11 mouse cellular contexts compared by ENCODE assay signal in genomic region chr7:51510147-51510546, GRCm38 (mm10). TPM values are rescaled to one million over a fixed set of nuclear protein-coding genes. Genes with fewer than 3 reads are reported as not detected.
DNase-seq lines count a peak whose midpoint lies in the region; ATAC-seq and TF ChIP-seq lines count a peak whose summit lies in the region.
"Had no signal": no experiment of that assay in that cellular context is flagged by ENCODE, and none has a peak within 500 bp of the region (broad histone marks: within the 10 kb centered on the region; RNA-seq: fewer than 3 reads in every experiment).

No protein-coding gene starts in this region.

- no peak for ATAC-seq in forebrain, embryonic 14.5 days
- no peak for ATAC-seq in forebrain, postnatal 0 days
- ATAC-seq in intestine, embryonic 14.5 days (replicated peaks; ENCODE audit: low FRiP score, low TSS enrichment, low read depth) = no peak
- no peak for ATAC-seq in intestine, embryonic 16.5 days
- ATAC-seq in embryonic facial prominence, embryonic 14.5 days (ENCODE audit: low read depth) = no peak
- ATAC-seq in limb, embryonic 15.5 days (ENCODE audit: insufficient number of reproducible peaks, low FRiP score, low TSS enrichment, low read depth) = no peak
- ATAC-seq in megakaryocyte-erythroid progenitor cell, adult 5-6 weeks (replicated peaks; ENCODE audit: low FRiP score, low TSS enrichment, poor library complexity, severe bottlenecking) = no peak

- no peak overlapping the region for H3K27ac ChIP-seq in forebrain, embryonic 14.5 days (ENCODE audit: low read depth, low read length)
- H3K27ac ChIP-seq in forebrain, postnatal 0 days (ENCODE audit: low read depth, low read length) = no peak overlapping the region
- no peak overlapping the region for H3K27ac ChIP-seq in intestine, embryonic 14.5 days (ENCODE audit: low read depth)
- no peak overlapping the region for H3K27ac ChIP-seq in intestine, embryonic 16.5 days (ENCODE audit: low read length)
- no peak overlapping the region for H3K27ac ChIP-seq in embryonic facial prominence, embryonic 14.5 days (replicated peaks; ENCODE audit: low read depth, low read length)
- no peak overlapping the region for H3K27ac ChIP-seq in limb, embryonic 15.5 days
- H3K27ac ChIP-seq: liver, embryonic 15.5 days; macrophage had no signal

- no peak for TF ChIP-seq CTCF in forebrain, postnatal 0 days (IDR thresholded peaks at IDR 0.05; ENCODE audit: low read depth)

- WGBS in forebrain, embryonic 14.5 days = 79% methylated on average over 7 of the region's 7 CpGs
- 79% methylated on average over 7 of the region's 7 CpGs for WGBS in forebrain, postnatal 0 days
- WGBS in intestine, embryonic 14.5 days = 78% methylated on average over 7 of the region's 7 CpGs
- 69% methylated on average over 7 of the region's 7 CpGs for WGBS in intestine, embryonic 16.5 days
- WGBS in embryonic facial prominence, embryonic 14.5 days = 78% methylated on average over 7 of the region's 7 CpGs
- 72% methylated on average over 7 of the region's 7 CpGs for WGBS in limb, embryonic 15.5 days

- DNase-seq in forebrain, embryonic 14.5 days (ENCODE audit: low spot score) = no peak
- DNase-seq in forebrain, postnatal 0 days = no peak
- DNase-seq in intestine, embryonic 14.5 days (ENCODE audit: low spot score) = no peak
- DNase-seq in embryonic facial prominence, embryonic 14.5 days (ENCODE audit: low spot score) = no peak
- DNase-seq in left cerebral cortex, adult 8-10 months (ENCODE audit: low spot score in 2 of 2) = no peak
- DNase-seq: thymus, postnatal 4 days had no signal

- peak overlapping the region; percentile 89; the same call in 1 of the 2 replicates for H3K4me2 ChIP-seq in forebrain, embryonic 14.5 days (ENCODE audit: low read length)
- no peak overlapping the region for H3K4me2 ChIP-seq in forebrain, postnatal 0 days (ENCODE audit: low read depth)
- peak overlapping the region; percentile 87; the same call in 1 of the 2 replicates for H3K4me2 ChIP-seq in intestine, embryonic 14.5 days (ENCODE audit: low read length)
- H3K4me2 ChIP-seq in intestine, embryonic 16.5 days (ENCODE audit: low read depth, low read length) = no peak overlapping the region
- H3K4me2 ChIP-seq in embryonic facial prominence, embryonic 14.5 days (ENCODE audit: low read depth, low read length) = peak overlapping the region; percentile 85
- H3K4me2 ChIP-seq in limb, embryonic 15.5 days = no peak overlapping the region

- H3K9me3 ChIP-seq in forebrain, embryonic 14.5 days (replicated peaks; ENCODE audit: control insufficient read depth, low read length) = no peaks in the 10 kb centered on the region
- no peaks in the 10 kb centered on the region for H3K9me3 ChIP-seq in forebrain, postnatal 0 days (ENCODE audit: low read length)
- no peaks in the 10 kb centered on the region for H3K9me3 ChIP-seq in intestine, embryonic 14.5 days (ENCODE audit: control insufficient read depth, low read length)
- H3K9me3 ChIP-seq in intestine, embryonic 16.5 days (ENCODE audit: control insufficient read depth, low read length) = no peaks in the 10 kb centered on the region
- no peaks in the 10 kb centered on the region for H3K9me3 ChIP-seq in embryonic facial prominence, embryonic 14.5 days (ENCODE audit: control insufficient read depth, low read length)
- no peaks in the 10 kb centered on the region for H3K9me3 ChIP-seq in limb, embryonic 15.5 days
- H3K9me3 ChIP-seq: liver, embryonic 15.5 days had no signal

- H3K4me1 ChIP-seq in forebrain, embryonic 14.5 days (ENCODE audit: control insufficient read depth, insufficient read depth, low read length) = no peaks in the 10 kb centered on the region
- H3K4me1 ChIP-seq in forebrain, postnatal 0 days (ENCODE audit: insufficient read depth) = no peaks in the 10 kb centered on the region
- H3K4me1 ChIP-seq in intestine, embryonic 14.5 days (replicated peaks; ENCODE audit: control insufficient read depth, insufficient read depth, low read length) = no peaks in the 10 kb centered on the region
- no peaks in the 10 kb centered on the region for H3K4me1 ChIP-seq in intestine, embryonic 16.5 days (ENCODE audit: control insufficient read depth, insufficient read depth, low read length)
- peaks cover 4% of the 10 kb centered on the region; the same call in 1 of the 2 replicates for H3K4me1 ChIP-seq in embryonic facial prominence, embryonic 14.5 days (ENCODE audit: control insufficient read depth, insufficient read depth, low read length)
- peaks cover 11% of the 10 kb centered on the region for H3K4me1 ChIP-seq in limb, embryonic 15.5 days
- H3K4me1 ChIP-seq: liver, embryonic 15.5 days had no signal

- H3K9ac ChIP-seq in forebrain, embryonic 14.5 days (ENCODE audit: low read length) = no peak overlapping the region
- H3K9ac ChIP-seq in forebrain, postnatal 0 days = no peak overlapping the region
- H3K9ac ChIP-seq in intestine, embryonic 14.5 days (ENCODE audit: low read length) = no peak overlapping the region
- no peak overlapping the region for H3K9ac ChIP-seq in intestine, embryonic 16.5 days (ENCODE audit: low read depth, low read length)
- no peak overlapping the region for H3K9ac ChIP-seq in embryonic facial prominence, embryonic 14.5 days (ENCODE audit: low read depth, low read length)
- H3K9ac ChIP-seq in limb, embryonic 15.5 days = no peak overlapping the region
- H3K9ac ChIP-seq: liver, embryonic 15.5 days had no signal

- no peaks in the 10 kb centered on the region for H3K36me3 ChIP-seq in forebrain, embryonic 14.5 days (ENCODE audit: control insufficient read depth, insufficient read depth, low read length)
- H3K36me3 ChIP-seq in forebrain, postnatal 0 days (ENCODE audit: insufficient read depth) = no peaks in the 10 kb centered on the region
- no peaks in the 10 kb centered on the region for H3K36me3 ChIP-seq in intestine, embryonic 14.5 days (ENCODE audit: control insufficient read depth, insufficient read depth, low read length)
- H3K36me3 ChIP-seq in intestine, embryonic 16.5 days (ENCODE audit: control insufficient read depth, insufficient read depth, low read length) = no peaks in the 10 kb centered on the region
- no peaks in the 10 kb centered on the region for H3K36me3 ChIP-seq in embryonic facial prominence, embryonic 14.5 days (ENCODE audit: control insufficient read depth, insufficient read depth, low read length)
- H3K36me3 ChIP-seq in limb, embryonic 15.5 days = no peaks in the 10 kb centered on the region
- H3K36me3 ChIP-seq: liver, embryonic 15.5 days had no signal

- peaks cover 6% of the 10 kb centered on the region; the same call in 1 of the 2 replicates for H3K27me3 ChIP-seq in forebrain, embryonic 14.5 days (replicated peaks; ENCODE audit: control insufficient read depth, insufficient read depth, low read length)
- no peaks in the 10 kb centered on the region for H3K27me3 ChIP-seq in forebrain, postnatal 0 days (ENCODE audit: insufficient read depth, low read length)
- no peaks in the 10 kb centered on the region; the same call in 1 of the 2 replicates for H3K27me3 ChIP-seq in intestine, embryonic 14.5 days (replicated peaks; ENCODE audit: control insufficient read depth, insufficient read depth, low read length)
- H3K27me3 ChIP-seq in intestine, embryonic 16.5 days (replicated peaks; ENCODE audit: control insufficient read depth, insufficient read depth, low read length) = no peaks in the 10 kb centered on the region; the same call in 1 of the 2 replicates
- H3K27me3 ChIP-seq in embryonic facial prominence, embryonic 14.5 days (replicated peaks; ENCODE audit: control insufficient read depth, insufficient read depth, low read length) = peaks cover 16% of the 10 kb centered on the region
- H3K27me3 ChIP-seq in limb, embryonic 15.5 days = peaks cover 19% of the 10 kb centered on the region

- no peak overlapping the region for H3K4me3 ChIP-seq in forebrain, embryonic 14.5 days (ENCODE audit: low read depth, low read length)
- no peak overlapping the region; the same call in 1 of the 2 replicates for H3K4me3 ChIP-seq in forebrain, postnatal 0 days (ENCODE audit: low read depth, low read length)
- no peak overlapping the region for H3K4me3 ChIP-seq in intestine, embryonic 14.5 days (ENCODE audit: low read depth, low read length)
- H3K4me3 ChIP-seq in intestine, embryonic 16.5 days (ENCODE audit: low read length) = no peak overlapping the region
- no peak overlapping the region for H3K4me3 ChIP-seq in embryonic facial prominence, embryonic 14.5 days (ENCODE audit: low read depth, low read length)
- 0 out of 2 replicates have a peak overlapping the region, but pooled peaks have one; percentile 42 for H3K4me3 ChIP-seq in limb, embryonic 15.5 days
- H3K4me3 ChIP-seq: liver, embryonic 15.5 days had no signal

RNA-seq across cellular contexts. Expression of gene Ano5, which starts 0.7 kb away (rescaled TPM):
- polyA plus RNA-seq in forebrain, embryonic 14.5 days (2014; fragmentation: Nextera tagmentation; extraction: Ambion mirVana) = 0.21 and 0.28 TPM in 2 replicates
- 0.92 and 1.2 TPM in 2 replicates for total RNA-seq in forebrain, postnatal 0 days (2014; rRNA removed)
- polyA plus RNA-seq in forebrain, postnatal 0 days (2015; fragmentation: Nextera tagmentation; extraction: Ambion mirVana) = 0.33 and 0.77 TPM in 2 replicates
- 0.24 TPM in 2 replicates for polyA plus RNA-seq in intestine, embryonic 14.5 days (2014; fragmentation: Nextera tagmentation; extraction: Ambion mirVana)
- polyA plus RNA-seq in intestine, embryonic 16.5 days (2015; fragmentation: Nextera tagmentation; extraction: Ambion mirVana) = 0.11 and 0.16 TPM in 2 replicates
- polyA plus RNA-seq in embryonic facial prominence, embryonic 14.5 days (2014; fragmentation: Nextera tagmentation; extraction: Ambion mirVana) = 0.84 and 0.89 TPM in 2 replicates
- 0.50 and 1.1 TPM in 2 replicates for polyA plus RNA-seq in limb, embryonic 15.5 days (2015; fragmentation: Nextera tagmentation; extraction: Ambion mirVana)
- 1 to 10 TPM in 1 of 4 experiments, under 1 TPM in 3; 0.78 to 1.2 (median 0.82) TPM for total RNA-seq in left cerebral cortex, adult 8-10 months (2022)
- total RNA-seq in megakaryocyte-erythroid progenitor cell, adult 5-6 weeks (2014; fragmentation: Nextera tagmentation) = not detected in 2 replicates
- not detected in 2 replicates for total RNA-seq in megakaryocyte-erythroid progenitor cell, adult 5-6 weeks (2017)
- polyA plus RNA-seq: liver, embryonic 15.5 days; macrophage had no signal

Comparison
In these comparisons a context has a peak if more than half of its experiments do, and no peak if none do; other contexts are left out.
1. H3K4me2 ChIP-seq: peak in forebrain, embryonic 14.5 days (single experiment), intestine, embryonic 14.5 days (single experiment) and embryonic facial prominence, embryonic 14.5 days (single experiment); none in forebrain, postnatal 0 days (single experiment), intestine, embryonic 16.5 days (single experiment) and limb, embryonic 15.5 days (single experiment).